Mouse (Mus musculus): ENCODE measurements around the gene Fignl1. TPM values are rescaled to one million over a fixed set of nuclear protein-coding genes. Genes with fewer than 3 reads are reported as not detected.

Fignl1 gene
- total and polyA plus RNA-seq, 3 experiments, result 3.6 to 120 (median 97.4) TPM

DNA sequence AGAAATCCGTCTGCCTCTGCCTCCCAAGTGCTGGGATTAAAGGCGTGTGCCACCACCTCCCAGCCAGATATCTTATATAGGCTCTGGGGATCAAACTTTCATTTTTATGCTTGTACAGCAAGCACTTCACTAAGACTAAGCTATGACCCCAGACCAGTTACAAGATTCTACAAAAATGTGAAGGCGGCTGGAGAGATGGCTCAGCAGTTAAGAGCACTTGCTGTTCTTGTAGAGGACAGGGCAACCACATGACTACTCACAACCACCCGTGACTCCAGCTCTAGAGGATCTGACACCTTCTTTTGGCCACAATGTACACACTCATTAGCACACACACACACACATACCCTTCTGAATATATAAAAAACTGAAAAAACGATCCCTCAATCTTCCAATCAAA lies 4.3 kb downstream of the Fignl1 start:
- Histone ChIP-seq H3K9me3 (replicated peaks) (no peaks in the 10 kb centered on the region), H3K4me3 (ENCODE audit: low read depth, low read length) (no peak overlapping the region), H3K27me3 (ENCODE audit: insufficient read depth, low read length) (no peaks in the 10 kb centered on the region), H3K36me3 (replicated peaks) (peaks cover 57% of the 10 kb centered on the region), H3K4me1 (ENCODE audit: insufficient read depth, low read depth, low read length) (peaks cover 60% of the 10 kb centered on the region)
- DNase-seq (ENCODE audit: low spot score) (no peak), ATAC-seq (ENCODE audit: extremely low read depth, insufficient number of reproducible peaks, low FRiP score, poor library complexity, severe bottlenecking) (no peak)
- TF ChIP-seq POLR2AphosphoS5 (IDR thresholded peaks at IDR 0.05; ENCODE audit: insufficient replicate concordance, low read depth, low read length) (no peak), GATA2 (IDR thresholded peaks at IDR 0.05; ENCODE audit: borderline replicate concordance, low read depth, low read length) (no peak), GATA1 (IDR thresholded peaks at IDR 0.05; ENCODE audit: borderline replicate concordance, low read length) (no peak), TAL1 (conservative IDR thresholded peaks at IDR 0.05; ENCODE audit: low read depth, low read length) (no peak), CTCF (IDR thresholded peaks at IDR 0.05; ENCODE audit: low read depth, low read length) (no peak)

DNA sequence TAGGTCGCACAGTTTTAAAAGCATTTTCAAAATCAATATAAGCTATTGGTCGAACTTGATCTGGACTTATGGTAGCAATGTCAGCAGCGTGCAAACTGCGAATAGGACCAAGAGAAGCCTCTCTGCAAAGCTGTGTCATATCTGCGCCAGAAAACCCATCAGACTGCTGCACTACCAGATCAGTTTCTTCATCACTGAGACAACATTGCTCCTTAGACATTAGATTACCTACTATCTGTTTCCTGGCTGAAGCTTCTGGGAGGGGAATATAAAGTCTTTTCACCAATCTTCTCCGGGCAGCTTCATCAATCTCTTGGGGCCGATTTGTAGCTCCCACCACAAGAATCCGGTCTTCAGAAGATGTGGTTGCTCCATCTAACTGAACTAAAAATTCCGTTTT lies 7.7 kb downstream of the Fignl1 start:
- peaks cover 78% of the 10 kb centered on the region for H3K36me3 ChIP-seq (replicated peaks)
- H3K4me3 ChIP-seq (ENCODE audit: low read depth, low read length), result peak overlapping the region; percentile 39; the same call in 1 of the 2 replicates
- TF ChIP-seq TAL1 (conservative IDR thresholded peaks at IDR 0.05; ENCODE audit: low read depth, low read length) (peak; percentile 67), CTCF (IDR thresholded peaks at IDR 0.05; ENCODE audit: low read depth, low read length) (no peak)
- ATAC-seq (ENCODE audit: extremely low read depth, insufficient number of reproducible peaks, low FRiP score, poor library complexity, severe bottlenecking), result peak; percentile 68
- H3K9me3 ChIP-seq (replicated peaks), result no peaks in the 10 kb centered on the region
- H3K27me3 ChIP-seq (ENCODE audit: insufficient read depth, low read length), result no peaks in the 10 kb centered on the region
- peaks cover 48% of the 10 kb centered on the region for H3K4me1 ChIP-seq (ENCODE audit: insufficient read depth, low read depth, low read length)
- DNase-seq (ENCODE audit: low spot score), result peak; percentile 13

DNA sequence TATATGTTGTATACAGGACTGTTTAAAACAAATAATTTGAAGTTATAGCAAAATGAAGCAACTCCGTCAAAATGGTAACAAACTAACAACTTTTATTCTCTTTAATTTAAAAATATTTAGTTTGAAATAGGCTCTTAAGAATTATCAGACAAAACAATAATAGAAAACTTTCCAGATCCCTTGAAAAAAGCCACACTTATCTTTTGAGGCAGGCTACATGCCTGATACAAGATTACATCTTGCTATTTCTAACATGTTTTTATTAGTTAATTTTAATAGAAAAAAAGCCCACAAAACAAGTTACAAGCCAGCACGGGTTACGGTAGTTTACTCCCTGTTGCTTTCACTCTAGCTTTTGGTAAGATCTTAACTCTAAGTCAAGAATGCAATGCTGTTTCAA lies 8.5 kb downstream of the Fignl1 start:
- H3K4me3 ChIP-seq (ENCODE audit: low read depth, low read length), result no peak overlapping the region; the same call in 1 of the 2 replicates

DNA sequence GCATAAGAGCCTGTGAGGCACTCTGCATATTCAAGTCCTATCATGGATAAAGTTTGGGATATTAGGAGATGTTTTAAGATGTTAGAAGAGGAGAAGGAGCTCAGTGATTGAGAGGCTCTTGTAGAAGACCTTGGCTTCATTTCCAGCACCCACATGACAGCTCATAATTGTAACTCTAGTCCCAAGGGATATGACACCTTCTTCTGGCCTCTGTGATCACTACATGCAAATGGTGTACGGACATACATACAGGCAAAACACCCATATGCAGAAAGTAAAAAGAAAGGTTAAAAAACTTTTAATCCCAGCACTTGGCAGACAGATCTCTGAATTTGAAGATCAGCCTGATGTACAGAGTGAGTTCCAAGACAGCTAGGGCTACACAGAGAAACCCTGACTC lies 10.1 kb downstream of the Fignl1 start:
- H3K36me3 ChIP-seq (replicated peaks), result peaks cover 66% of the 10 kb centered on the region
- H3K4me3 ChIP-seq (ENCODE audit: low read depth, low read length), result no peak overlapping the region
- no peaks in the 10 kb centered on the region for H3K9me3 ChIP-seq (replicated peaks)
- no peaks in the 10 kb centered on the region for H3K27me3 ChIP-seq (ENCODE audit: insufficient read depth, low read length)
- no peak for ATAC-seq (ENCODE audit: extremely low read depth, insufficient number of reproducible peaks, low FRiP score, poor library complexity, severe bottlenecking)
- H3K4me1 ChIP-seq (ENCODE audit: insufficient read depth, low read depth, low read length), result peaks cover 33% of the 10 kb centered on the region
- TF ChIP-seq GATA1 (IDR thresholded peaks at IDR 0.05; ENCODE audit: borderline replicate concordance, low read length) (no peak), POLR2AphosphoS5 (IDR thresholded peaks at IDR 0.05; ENCODE audit: insufficient replicate concordance, low read depth, low read length) (no peak), TAL1 (conservative IDR thresholded peaks at IDR 0.05; ENCODE audit: low read depth, low read length) (no peak), GATA2 (IDR thresholded peaks at IDR 0.05; ENCODE audit: borderline replicate concordance, low read depth, low read length) (no peak), CTCF (IDR thresholded peaks at IDR 0.05; ENCODE audit: low read depth, low read length) (no peak)
- no peak for DNase-seq (ENCODE audit: low spot score)

More for the DNA sequence above, 8.5 kb downstream of the Fignl1 start:
- DNase-seq (ENCODE audit: low spot score) (no peak), ATAC-seq (ENCODE audit: extremely low read depth, insufficient number of reproducible peaks, low FRiP score, poor library complexity, severe bottlenecking) (0 out of 2 replicates have a peak, but pooled peaks have one; percentile 15)
- peak; percentile 55 for TF ChIP-seq TAL1 (conservative IDR thresholded peaks at IDR 0.05; ENCODE audit: low read depth, low read length)
- no peak for TF ChIP-seq CTCF (IDR thresholded peaks at IDR 0.05; ENCODE audit: low read depth, low read length)
- H3K36me3 ChIP-seq (replicated peaks), result peaks cover 75% of the 10 kb centered on the region
- H3K9me3 ChIP-seq (replicated peaks), result no peaks in the 10 kb centered on the region
- peaks cover 41% of the 10 kb centered on the region for H3K4me1 ChIP-seq (ENCODE audit: insufficient read depth, low read depth, low read length)
- H3K27me3 ChIP-seq (ENCODE audit: insufficient read depth, low read length), result no peaks in the 10 kb centered on the region

DNA sequence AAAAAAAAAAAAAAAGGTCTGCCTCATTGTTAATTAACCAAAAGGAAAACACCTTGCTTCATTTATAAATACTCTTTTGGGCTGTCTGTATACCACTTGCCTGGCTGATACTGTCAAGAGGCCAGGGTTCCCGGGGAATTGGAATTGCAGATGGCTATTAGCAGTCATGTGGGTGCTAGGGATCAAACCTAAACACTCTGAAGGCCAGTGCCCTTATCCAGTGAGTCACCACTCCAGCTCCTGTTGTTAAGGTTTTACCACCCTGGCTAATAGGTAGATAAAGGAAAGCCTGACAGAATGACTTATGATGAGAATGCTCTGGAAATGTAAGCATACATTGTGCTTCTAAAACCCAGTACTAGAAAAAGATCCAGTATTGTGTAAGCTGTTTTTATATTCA lies 14.1 kb downstream of the Fignl1 start:
- TF ChIP-seq CTCF (IDR thresholded peaks at IDR 0.05; ENCODE audit: low read depth, low read length), result no peak
- H3K36me3 ChIP-seq (replicated peaks), result peaks cover 40% of the 10 kb centered on the region
- DNase-seq (ENCODE audit: low spot score) (no peak), ATAC-seq (ENCODE audit: extremely low read depth, insufficient number of reproducible peaks, low FRiP score, poor library complexity, severe bottlenecking) (no peak)
- H3K27me3 ChIP-seq (ENCODE audit: insufficient read depth, low read length), result no peaks in the 10 kb centered on the region
- H3K9me3 ChIP-seq (replicated peaks), result no peaks in the 10 kb centered on the region
- H3K4me1 ChIP-seq (ENCODE audit: insufficient read depth, low read depth, low read length), result peaks cover 3% of the 10 kb centered on the region; the same call in 1 of the 2 replicates
- no peak overlapping the region for H3K4me3 ChIP-seq (ENCODE audit: low read depth, low read length)

DNA sequence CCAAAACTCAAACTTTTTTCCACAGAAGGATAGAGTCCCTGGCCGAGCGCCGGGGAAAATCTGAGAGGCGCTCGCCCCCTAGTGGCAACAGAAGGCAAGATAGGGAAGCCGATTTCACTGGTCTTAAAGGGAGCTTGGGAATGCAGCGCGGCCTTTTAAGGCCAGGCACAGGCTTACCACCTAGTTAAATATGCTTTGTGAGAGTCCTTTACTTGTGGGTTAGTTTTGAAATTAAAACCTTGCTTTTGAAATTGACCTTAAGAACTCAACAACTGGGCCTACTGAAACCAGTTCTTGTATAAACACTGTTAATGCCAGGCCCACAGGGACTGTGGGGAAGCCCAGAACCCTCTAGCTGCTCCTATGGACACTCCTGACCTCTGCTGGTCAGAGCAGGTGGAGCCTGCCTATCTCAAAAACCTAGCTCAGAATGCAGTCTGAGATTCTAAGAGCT lies 20.2 kb downstream of the Fignl1 start:
- H3K4me1 ChIP-seq (ENCODE audit: insufficient read depth, low read depth, low read length), result peaks cover 10% of the 10 kb centered on the region; the same call in 1 of the 2 replicates
- peak; percentile 95 for ATAC-seq (ENCODE audit: extremely low read depth, insufficient number of reproducible peaks, low FRiP score, poor library complexity, severe bottlenecking)
- no peaks in the 10 kb centered on the region for H3K9me3 ChIP-seq (replicated peaks)
- no peak for TF ChIP-seq GATA1 (IDR thresholded peaks at IDR 0.05; ENCODE audit: borderline replicate concordance, low read length)
- no peak; the same call in 1 of the 2 replicates for TF ChIP-seq CTCF (IDR thresholded peaks at IDR 0.05; ENCODE audit: low read depth, low read length)
- no peak for TF ChIP-seq POLR2AphosphoS5 (IDR thresholded peaks at IDR 0.05; ENCODE audit: insufficient replicate concordance, low read depth, low read length)
- TF ChIP-seq TAL1 (conservative IDR thresholded peaks at IDR 0.05; ENCODE audit: low read depth, low read length), result no peak
- no peak for TF ChIP-seq GATA2 (IDR thresholded peaks at IDR 0.05; ENCODE audit: borderline replicate concordance, low read depth, low read length)
- peaks cover 3% of the 10 kb centered on the region for H3K27me3 ChIP-seq (ENCODE audit: insufficient read depth, low read length)
- peaks cover 1% of the 10 kb centered on the region for H3K36me3 ChIP-seq (replicated peaks)
- peak; percentile 45 for DNase-seq (ENCODE audit: low spot score)
- no peak overlapping the region for H3K4me3 ChIP-seq (ENCODE audit: low read depth, low read length)

DNA sequence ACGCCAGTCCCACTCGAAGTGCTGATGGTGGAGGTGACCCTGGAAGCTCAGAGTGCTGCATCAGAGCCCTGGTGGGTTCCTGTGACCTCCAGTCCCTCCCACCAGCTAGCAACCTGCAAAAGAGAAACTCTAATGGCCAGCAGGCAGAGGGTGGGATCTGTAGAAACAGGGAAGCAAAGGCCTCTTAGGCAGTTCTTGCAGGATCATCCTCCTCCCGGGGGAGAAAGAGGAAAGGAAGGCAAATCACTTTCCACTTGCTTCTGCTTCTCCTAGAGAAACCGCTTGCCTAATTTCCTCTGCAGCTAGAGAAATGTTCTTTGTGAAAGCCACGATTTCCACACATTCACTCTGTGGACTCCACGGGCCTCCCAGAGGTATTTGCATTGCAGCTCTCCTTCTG lies 23.3 kb downstream of the Fignl1 start:
- peaks cover 10% of the 10 kb centered on the region; the same call in 1 of the 2 replicates for H3K4me1 ChIP-seq (ENCODE audit: insufficient read depth, low read depth, low read length)
- DNase-seq (ENCODE audit: low spot score) (no peak), ATAC-seq (ENCODE audit: extremely low read depth, insufficient number of reproducible peaks, low FRiP score, poor library complexity, severe bottlenecking) (no peak)
- no peaks in the 10 kb centered on the region for H3K36me3 ChIP-seq (replicated peaks)
- H3K27me3 ChIP-seq (ENCODE audit: insufficient read depth, low read length), result peaks cover 3% of the 10 kb centered on the region
- H3K9me3 ChIP-seq (replicated peaks), result no peaks in the 10 kb centered on the region
- TF ChIP-seq GATA2 (IDR thresholded peaks at IDR 0.05; ENCODE audit: borderline replicate concordance, low read depth, low read length) (no peak), GATA1 (IDR thresholded peaks at IDR 0.05; ENCODE audit: borderline replicate concordance, low read length) (no peak), POLR2AphosphoS5 (IDR thresholded peaks at IDR 0.05; ENCODE audit: insufficient replicate concordance, low read depth, low read length) (no peak), TAL1 (conservative IDR thresholded peaks at IDR 0.05; ENCODE audit: low read depth, low read length) (no peak), CTCF (IDR thresholded peaks at IDR 0.05; ENCODE audit: low read depth, low read length) (no peak)
- no peak overlapping the region for H3K4me3 ChIP-seq (ENCODE audit: low read depth, low read length)
